Mouse (Mus musculus): Measurements from ENCODE around the gene Zdhhc21. TPM values are rescaled to one million over a fixed set of nuclear protein-coding genes. Genes with fewer than 3 reads are reported as not detected.

The Zdhhc21 gene
- polyA plus RNA-seq, 1 experiment from 2014 or later, result 10.4 TPM

DNA sequence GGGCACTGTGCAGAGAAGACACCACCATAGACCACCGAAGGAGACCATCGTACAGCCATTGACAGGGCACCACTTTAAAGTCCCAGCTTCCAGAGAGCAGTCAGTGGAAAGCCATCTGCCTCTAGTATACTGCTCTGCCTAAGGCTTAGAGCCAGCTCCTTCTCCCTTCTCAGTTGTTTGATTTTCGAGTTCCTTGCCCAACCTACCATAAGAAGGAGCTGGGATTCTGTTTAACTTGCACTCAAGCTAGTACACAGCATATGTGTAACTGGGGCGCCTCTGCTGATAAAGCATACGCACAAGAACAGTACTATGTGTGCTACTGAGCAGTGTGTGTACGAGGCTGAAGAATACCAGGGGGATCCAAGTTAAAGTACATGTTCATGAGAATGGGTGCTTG, 19.4 kb upstream of the Zdhhc21 start:
- 91% methylated on average over 6 of the region's 6 CpGs for WGBS
- Histone ChIP-seq H3K27ac (no peak overlapping the region), H3K4me1 (no peaks in the 10 kb centered on the region; the same call in 1 of the 2 replicates), H3K27me3 (ENCODE audit: low read depth, poor library complexity, severe bottlenecking) (no peaks in the 10 kb centered on the region), H3K36me3 (no peaks in the 10 kb centered on the region), H3K9me3 (replicated peaks) (no peaks in the 10 kb centered on the region), H3K4me3 (no peak overlapping the region)
- DNase-seq (ENCODE audit: low spot score), result no peak

DNA sequence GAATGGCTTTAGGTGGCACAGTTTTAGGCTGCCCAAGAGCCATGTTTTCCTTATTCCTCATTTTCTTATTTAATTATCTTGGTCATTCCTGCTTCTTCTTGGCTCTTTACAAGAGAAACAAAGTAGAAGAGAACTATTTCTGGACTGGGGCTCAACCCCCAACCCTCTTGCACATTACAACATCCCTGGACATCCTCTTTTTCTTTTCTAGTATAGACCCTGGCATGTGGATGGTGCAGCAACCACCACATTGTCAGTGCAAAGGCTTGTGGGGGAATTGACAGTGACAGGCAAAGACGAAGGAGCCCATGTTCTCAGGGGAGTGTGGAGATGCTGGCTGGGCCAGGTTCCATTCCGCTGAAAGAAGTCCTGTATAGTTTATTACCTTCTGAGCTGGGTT, 16.9 kb upstream of the Zdhhc21 start:
- WGBS, result 88% methylated on average over 2 of the region's 2 CpGs
- H3K4me1 ChIP-seq, result no peaks in the 10 kb centered on the region; the same call in 1 of the 2 replicates
- DNase-seq (ENCODE audit: low spot score), result no peak
- no peaks in the 10 kb centered on the region for H3K9me3 ChIP-seq (replicated peaks)
- H3K36me3 ChIP-seq, result no peaks in the 10 kb centered on the region
- no peak overlapping the region for H3K4me3 ChIP-seq
- H3K27me3 ChIP-seq (ENCODE audit: low read depth, poor library complexity, severe bottlenecking), result no peaks in the 10 kb centered on the region
- no peak overlapping the region for H3K27ac ChIP-seq

DNA sequence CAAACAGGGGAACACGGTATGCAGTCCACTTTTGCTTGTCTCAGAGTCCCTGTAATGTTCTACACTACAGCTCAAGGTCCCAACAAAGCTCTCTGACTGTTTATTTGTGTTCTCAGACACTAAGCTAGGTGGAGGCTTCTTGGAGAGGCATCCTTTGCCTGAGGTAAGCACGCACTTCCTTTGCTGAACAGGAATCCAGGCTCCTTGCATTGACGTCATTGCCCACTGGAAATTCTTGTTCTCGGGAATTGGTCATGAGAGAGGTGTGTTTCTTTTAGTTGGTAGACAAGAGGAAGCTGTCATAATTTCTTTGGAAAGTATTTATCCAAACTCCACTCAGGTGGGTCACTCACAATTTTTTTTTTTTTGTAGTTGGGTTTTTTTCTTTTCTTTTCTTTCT, 15.8 kb upstream of the Zdhhc21 start:
- Histone ChIP-seq H3K36me3 (no peaks in the 10 kb centered on the region), H3K27ac (no peak overlapping the region), H3K4me1 (no peaks in the 10 kb centered on the region; the same call in 1 of the 2 replicates), H3K9me3 (replicated peaks) (no peaks in the 10 kb centered on the region), H3K27me3 (ENCODE audit: low read depth, poor library complexity, severe bottlenecking) (no peaks in the 10 kb centered on the region), H3K4me3 (no peak overlapping the region)
- WGBS, result 72% methylated on average over 4 of the region's 4 CpGs
- no peak for DNase-seq (ENCODE audit: low spot score)

DNA sequence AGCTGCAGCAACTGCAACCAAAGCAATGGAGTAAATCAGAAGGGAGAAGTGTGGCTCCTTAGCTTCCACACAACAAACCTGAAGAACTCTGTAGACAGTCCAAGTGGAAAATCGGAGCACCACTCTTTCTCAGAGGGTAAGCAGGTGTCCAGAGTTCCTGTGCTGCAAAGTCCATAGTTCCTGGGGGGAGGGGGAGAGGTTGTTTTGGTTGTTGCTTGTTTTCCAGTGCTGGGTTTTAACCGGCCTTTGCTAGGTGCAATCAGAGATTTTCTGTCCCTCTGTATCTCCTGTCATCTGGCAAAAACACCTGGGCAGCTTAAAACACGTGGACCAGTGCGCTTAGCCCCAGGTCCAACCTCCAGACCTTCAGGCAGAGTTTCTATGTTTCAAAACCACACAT, 15.0 kb upstream of the Zdhhc21 start:
- H3K36me3 ChIP-seq, result no peaks in the 10 kb centered on the region
- no peak for DNase-seq (ENCODE audit: low spot score)
- H3K4me1 ChIP-seq, result no peaks in the 10 kb centered on the region; the same call in 1 of the 2 replicates
- WGBS, result 69% methylated on average over 4 of the region's 4 CpGs
- H3K27ac ChIP-seq, result no peak overlapping the region
- H3K27me3 ChIP-seq (ENCODE audit: low read depth, poor library complexity, severe bottlenecking), result no peaks in the 10 kb centered on the region
- H3K4me3 ChIP-seq, result no peak overlapping the region
- H3K9me3 ChIP-seq (replicated peaks), result no peaks in the 10 kb centered on the region

DNA sequence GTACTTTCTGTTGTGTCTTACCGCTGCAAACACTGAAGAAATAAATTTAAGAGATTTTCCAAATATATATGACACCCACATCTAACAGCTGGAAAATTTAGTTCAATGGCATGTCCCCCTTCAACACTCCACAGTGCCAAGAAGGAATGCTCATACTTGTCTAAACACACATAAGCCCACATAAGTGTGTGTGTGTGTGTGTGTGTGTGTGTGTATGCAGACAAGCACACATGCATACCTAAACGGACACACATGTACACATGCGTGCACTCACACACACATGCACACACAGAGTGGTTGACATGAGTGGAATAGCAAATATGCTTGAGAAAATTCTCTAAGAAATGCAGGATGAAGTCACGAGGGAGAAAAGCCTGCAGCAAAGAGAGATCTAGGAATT, 12.8 kb upstream of the Zdhhc21 start:
- DNase-seq (ENCODE audit: low spot score), result no peak
- no peak overlapping the region for H3K4me3 ChIP-seq
- no peaks in the 10 kb centered on the region for H3K9me3 ChIP-seq (replicated peaks)
- H3K4me1 ChIP-seq, result no peaks in the 10 kb centered on the region; the same call in 1 of the 2 replicates
- WGBS, result 88% methylated on average over 4 of the region's 4 CpGs
- H3K27me3 ChIP-seq (ENCODE audit: low read depth, poor library complexity, severe bottlenecking), result no peaks in the 10 kb centered on the region
- H3K27ac ChIP-seq, result no peak overlapping the region
- H3K36me3 ChIP-seq, result no peaks in the 10 kb centered on the region

DNA sequence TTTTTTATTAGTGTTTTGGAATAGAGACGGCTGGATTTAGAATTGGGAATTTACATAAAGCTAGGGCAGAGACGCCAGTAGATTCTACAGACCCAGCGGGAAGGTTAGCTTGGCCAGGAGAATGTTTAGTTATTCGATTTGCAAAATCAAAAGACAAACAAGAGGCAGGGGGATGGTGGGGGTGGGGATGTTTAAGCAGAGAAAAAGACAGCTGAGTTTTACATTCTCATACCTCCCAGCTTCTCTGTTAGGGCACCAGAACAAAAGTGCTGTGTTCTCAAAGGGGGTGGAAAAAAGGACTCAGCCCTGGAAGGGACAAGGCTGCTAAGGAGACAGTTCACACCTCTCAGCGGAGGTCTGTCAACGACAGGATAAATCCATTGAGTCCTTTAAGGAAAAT, 12.4 kb upstream of the Zdhhc21 start:
- Histone ChIP-seq H3K27ac (no peak overlapping the region), H3K36me3 (no peaks in the 10 kb centered on the region), H3K4me1 (no peaks in the 10 kb centered on the region; the same call in 1 of the 2 replicates), H3K4me3 (no peak overlapping the region), H3K27me3 (ENCODE audit: low read depth, poor library complexity, severe bottlenecking) (no peaks in the 10 kb centered on the region), H3K9me3 (replicated peaks) (no peaks in the 10 kb centered on the region)
- DNase-seq (ENCODE audit: low spot score), result no peak
- 59% methylated on average over 6 of the region's 6 CpGs for WGBS

DNA sequence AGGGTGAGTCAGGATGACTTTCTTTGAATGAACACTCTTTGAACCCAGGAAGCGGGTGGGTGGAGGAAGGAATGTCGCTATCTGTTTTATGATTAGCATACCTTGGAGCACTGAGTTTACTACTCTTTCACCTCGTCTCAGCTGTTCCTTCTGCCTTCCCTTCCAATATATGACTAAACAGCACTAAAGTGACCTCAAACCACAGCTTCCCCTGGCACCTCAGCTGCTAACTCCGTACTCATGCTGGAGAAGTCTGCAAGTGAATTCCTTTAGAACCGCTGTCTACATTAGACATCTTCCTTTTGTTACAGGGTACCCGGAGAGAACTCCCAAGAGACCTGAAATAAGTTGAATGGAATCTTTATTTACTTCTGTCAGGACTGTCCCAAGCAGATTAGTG, 11.2 kb upstream of the Zdhhc21 start:
- 82% methylated on average over 6 of the region's 6 CpGs for WGBS
- Histone ChIP-seq H3K9me3 (replicated peaks) (no peaks in the 10 kb centered on the region), H3K27ac (no peak overlapping the region)

DNA sequence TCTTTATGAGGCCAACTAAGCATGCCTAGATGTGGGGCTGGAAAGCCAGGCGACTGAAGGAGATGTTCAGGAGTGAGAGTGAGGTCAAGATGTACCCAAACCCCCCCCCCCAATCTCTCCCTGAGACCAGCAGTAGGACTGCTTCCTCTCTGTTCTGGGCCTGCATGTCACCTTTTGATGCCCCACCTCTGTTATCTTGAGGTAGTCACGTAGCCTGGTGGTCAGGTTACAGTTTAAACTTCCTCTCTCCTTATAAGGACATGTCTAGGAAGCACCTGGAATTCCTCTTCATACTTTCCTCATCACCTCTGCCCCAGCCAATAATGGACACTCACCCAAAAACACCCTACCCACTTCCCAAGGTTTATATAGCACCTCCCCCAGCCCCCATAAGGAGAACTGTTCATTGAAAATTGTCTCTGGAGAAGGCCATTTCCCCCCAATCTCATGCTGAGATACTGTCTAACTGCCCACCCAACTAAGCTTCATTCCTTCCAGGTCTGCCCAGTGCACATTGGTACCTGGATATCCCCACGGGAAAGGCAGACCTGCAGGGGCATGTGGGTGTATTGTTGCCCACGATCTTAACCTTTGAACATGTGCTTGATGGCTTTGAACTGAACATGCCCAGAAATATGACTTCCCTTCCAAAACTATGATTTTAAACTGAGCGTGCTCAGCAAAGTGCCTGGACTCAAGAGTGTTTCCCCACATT, 8.1 kb upstream of the Zdhhc21 start:
- no peak for DNase-seq (ENCODE audit: low spot score)
- Histone ChIP-seq H3K4me1 (no peaks in the 10 kb centered on the region), H3K27ac (no peak overlapping the region), H3K27me3 (ENCODE audit: low read depth, poor library complexity, severe bottlenecking) (no peaks in the 10 kb centered on the region), H3K36me3 (no peaks in the 10 kb centered on the region), H3K9me3 (replicated peaks) (no peaks in the 10 kb centered on the region), H3K4me3 (no peak overlapping the region)
- WGBS, result 83% methylated on average over 5 of the region's 5 CpGs

More for the DNA sequence above, 11.2 kb upstream of the Zdhhc21 start:
- Histone ChIP-seq H3K4me3 (no peak overlapping the region), H3K36me3 (no peaks in the 10 kb centered on the region), H3K4me1 (no peaks in the 10 kb centered on the region; the same call in 1 of the 2 replicates), H3K27me3 (ENCODE audit: low read depth, poor library complexity, severe bottlenecking) (no peaks in the 10 kb centered on the region)
- DNase-seq (ENCODE audit: low spot score), result no peak

DNA sequence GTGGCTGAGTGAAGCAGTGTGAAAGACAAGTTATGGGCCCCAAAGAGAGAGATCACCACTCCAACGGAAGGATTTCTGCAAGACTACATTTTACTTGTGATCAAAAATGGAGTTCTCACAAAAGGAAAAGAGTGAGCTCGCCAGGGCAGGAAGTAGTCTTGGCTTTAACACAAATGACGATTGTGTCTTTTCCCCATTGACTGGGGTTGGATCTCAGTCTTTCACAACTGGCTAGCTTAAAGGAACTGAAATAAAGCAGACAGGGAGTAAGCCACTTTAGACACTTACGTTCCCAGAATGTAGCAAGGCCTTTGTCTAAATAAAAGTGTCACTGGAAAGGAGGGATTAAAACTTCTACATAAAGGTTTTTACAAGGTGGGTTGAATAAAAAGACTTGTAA, 7.4 kb upstream of the Zdhhc21 start:
- H3K36me3 ChIP-seq, result no peaks in the 10 kb centered on the region

DNA sequence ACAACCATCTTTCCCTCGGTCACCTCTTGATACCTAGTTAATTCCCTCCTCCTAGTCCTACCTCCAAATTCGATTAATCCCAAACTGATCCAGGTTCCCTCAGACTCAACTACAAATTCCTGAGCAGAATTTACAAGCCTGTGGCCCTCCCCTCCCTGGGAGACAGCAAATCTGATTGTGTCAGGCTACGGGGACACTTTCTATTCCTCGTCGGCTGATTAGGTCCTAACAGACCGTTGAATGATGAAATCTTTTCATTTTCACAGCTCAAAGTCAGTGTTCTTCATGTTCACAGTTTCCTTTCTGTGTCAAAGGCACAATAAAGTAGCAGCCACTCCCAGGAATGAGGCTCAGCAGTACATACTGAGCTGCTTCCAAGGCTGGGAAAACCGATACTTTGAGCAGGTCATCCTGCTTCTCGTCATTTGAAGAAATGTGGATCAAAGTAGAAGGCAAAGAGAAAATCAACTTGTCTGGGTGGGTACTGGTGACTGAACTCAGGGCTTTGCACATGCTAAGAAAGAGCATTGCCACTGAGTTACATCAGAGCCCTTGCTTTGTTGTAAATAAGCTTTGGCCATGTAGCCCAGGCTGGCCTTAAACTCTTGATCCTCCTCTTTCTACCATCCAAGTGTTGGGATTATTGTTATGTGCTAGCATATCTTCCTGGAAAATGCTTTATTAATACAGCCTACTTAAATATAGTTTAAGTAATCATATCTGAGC, 5.4 kb upstream of the Zdhhc21 start:
- Histone ChIP-seq H3K27me3 (ENCODE audit: low read depth, poor library complexity, severe bottlenecking) (peaks cover 7% of the 10 kb centered on the region), H3K9me3 (replicated peaks) (no peaks in the 10 kb centered on the region), H3K36me3 (no peaks in the 10 kb centered on the region), H3K27ac (no peak overlapping the region), H3K4me1 (no peaks in the 10 kb centered on the region), H3K4me3 (no peak overlapping the region)
- no peak for DNase-seq (ENCODE audit: low spot score)
- WGBS, result 80% methylated on average over 8 of the region's 8 CpGs

More for the DNA sequence above, 7.4 kb upstream of the Zdhhc21 start:
- Histone ChIP-seq H3K27me3 (ENCODE audit: low read depth, poor library complexity, severe bottlenecking) (no peaks in the 10 kb centered on the region), H3K9me3 (replicated peaks) (no peaks in the 10 kb centered on the region), H3K4me3 (no peak overlapping the region), H3K27ac (no peak overlapping the region), H3K4me1 (no peaks in the 10 kb centered on the region)
- WGBS, result 80% methylated on average over 4 of the region's 4 CpGs
- no peak for DNase-seq (ENCODE audit: low spot score)

DNA sequence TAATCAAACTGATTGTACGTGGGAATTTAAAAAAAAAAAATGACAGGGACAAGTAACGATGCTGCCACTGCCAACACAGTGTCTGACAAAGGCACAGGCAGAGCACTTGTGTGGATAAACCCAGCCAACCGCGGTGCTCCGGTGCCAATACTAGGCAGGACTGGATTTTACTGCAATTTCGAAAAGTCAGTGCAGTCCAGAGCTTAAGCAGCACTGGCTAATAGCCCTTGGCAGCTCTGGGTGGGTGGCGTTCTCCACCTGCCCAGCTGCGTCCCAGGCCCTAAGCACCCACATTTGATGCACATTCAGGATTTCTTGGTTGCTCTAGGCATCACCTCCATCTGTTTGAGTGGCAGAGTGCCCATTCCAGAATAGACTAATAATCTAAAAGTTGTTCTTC, 3.6 kb upstream of the Zdhhc21 start:
- Histone ChIP-seq H3K9me3 (replicated peaks) (no peaks in the 10 kb centered on the region), H3K27ac (no peak overlapping the region), H3K27me3 (ENCODE audit: low read depth, poor library complexity, severe bottlenecking) (peaks cover 7% of the 10 kb centered on the region), H3K36me3 (no peaks in the 10 kb centered on the region), H3K4me3 (no peak overlapping the region), H3K4me1 (peaks cover 11% of the 10 kb centered on the region)
- DNase-seq (ENCODE audit: low spot score), result no peak
- WGBS, result 91% methylated on average over 8 of the region's 8 CpGs

DNA sequence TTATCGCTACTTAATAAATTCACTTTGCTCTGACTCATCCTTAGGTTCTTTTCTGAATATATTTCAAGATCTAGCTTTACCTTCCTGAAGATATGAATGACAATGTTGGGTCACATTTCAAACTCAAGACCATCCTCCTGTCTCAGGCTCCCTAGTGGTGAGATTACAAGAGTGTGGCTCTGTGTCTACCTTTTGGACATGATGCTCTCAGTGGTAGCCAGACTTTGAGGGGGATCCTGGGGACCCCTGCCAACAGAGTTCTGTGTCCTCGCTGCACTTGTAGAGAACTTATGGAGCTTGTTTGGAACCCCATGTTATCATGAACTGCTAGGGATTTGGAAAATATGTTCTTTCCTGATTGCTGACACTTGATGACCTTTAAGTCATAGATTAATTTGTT, 1.7 kb upstream of the Zdhhc21 start:
- Histone ChIP-seq H3K27ac (no peak overlapping the region), H3K4me1 (peaks cover 11% of the 10 kb centered on the region), H3K9me3 (replicated peaks) (no peaks in the 10 kb centered on the region), H3K27me3 (ENCODE audit: low read depth, poor library complexity, severe bottlenecking) (peaks cover 7% of the 10 kb centered on the region), H3K36me3 (no peaks in the 10 kb centered on the region), H3K4me3 (no peak overlapping the region)
- WGBS, result 96% methylated on average over 2 of the region's 2 CpGs
- DNase-seq (ENCODE audit: low spot score), result no peak

DNA sequence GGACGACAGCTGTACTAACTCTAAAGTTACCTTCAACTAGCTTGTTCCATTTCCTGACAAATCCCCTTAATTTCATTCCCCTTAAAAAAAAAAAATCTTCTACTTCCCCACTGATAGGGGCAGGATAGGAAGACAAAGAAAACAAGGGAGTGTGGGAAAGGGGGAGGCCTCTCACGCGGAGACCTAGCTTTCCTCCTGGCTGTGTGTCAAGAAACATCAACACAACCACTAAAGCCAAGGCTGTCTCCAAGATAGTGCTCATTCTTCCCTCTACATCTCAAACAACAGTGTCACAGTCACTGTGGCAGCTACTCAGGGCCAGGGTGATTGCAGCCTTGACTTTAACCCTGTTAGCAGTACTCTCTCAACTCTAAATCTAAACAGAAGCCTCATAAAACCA, 808 bp upstream of the Zdhhc21 start:
- H3K4me3 ChIP-seq, result no peak overlapping the region
- 59% methylated on average over 3 of the region's 3 CpGs for WGBS
- peaks cover 7% of the 10 kb centered on the region for H3K27me3 ChIP-seq (ENCODE audit: low read depth, poor library complexity, severe bottlenecking)
- H3K4me1 ChIP-seq, result peaks cover 11% of the 10 kb centered on the region
- no peaks in the 10 kb centered on the region for H3K9me3 ChIP-seq (replicated peaks)
- no peak overlapping the region for H3K27ac ChIP-seq
- no peaks in the 10 kb centered on the region for H3K36me3 ChIP-seq
- no peak for DNase-seq (ENCODE audit: low spot score)

Data from limb, embryonic 10.5 days (tissue).